Mouse (Mus musculus): ENCODE results near the gene Dad1. TPM values are rescaled to one million over a fixed set of nuclear protein-coding genes. Genes with fewer than 3 reads are reported as not detected.
A peak's percentile ranks its signal among the peaks of the same experiment; 100 is the strongest.

Gene Dad1
- polyA plus RNA-seq, 1 experiment from 2014 or later, result 442 TPM

DNA sequence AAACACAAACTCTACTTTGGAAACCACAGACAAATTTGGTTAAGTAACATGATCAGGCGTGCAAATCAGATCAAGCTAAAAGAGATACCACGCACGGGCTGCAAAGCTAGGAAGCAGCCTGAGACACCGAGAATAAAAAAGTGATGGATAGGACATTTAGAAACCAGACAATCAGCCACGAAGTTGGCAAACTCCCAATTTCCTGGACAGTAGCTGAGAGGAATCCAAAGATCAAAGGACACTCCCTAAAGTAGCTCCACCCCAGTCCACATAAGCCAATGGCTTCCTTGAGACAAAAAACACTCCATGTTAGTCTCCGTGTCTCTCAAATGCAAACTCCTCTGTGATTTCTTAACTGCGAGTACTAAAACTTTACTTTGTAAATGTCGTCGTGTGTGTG is 4.6 kb downstream of the Dad1 start:
- H3K27ac ChIP-seq (replicated peaks in 1 of 2; ENCODE audit: control insufficient read depth in 1 of 2, insufficient read depth in 1 of 2, low read depth in 2 of 2, low read length in 2 of 2), result no peak overlapping the region
- no peak overlapping the region for H3K9ac ChIP-seq (ENCODE audit: low read length)
- H3K36me3 ChIP-seq (ENCODE audit: control insufficient read depth, insufficient read depth, low read length), result peaks cover 39% of the 10 kb centered on the region
- no peaks in the 10 kb centered on the region for H3K9me3 ChIP-seq (ENCODE audit: control insufficient read depth, low read length)
- 69% methylated on average over 9 of the region's 9 CpGs for WGBS
- no peak overlapping the region for H3K4me2 ChIP-seq (ENCODE audit: low read length)
- no peak overlapping the region for H3K4me3 ChIP-seq (ENCODE audit: control insufficient read depth in 1 of 2, insufficient read depth in 1 of 2, low read depth in 1 of 2, low read length in 2 of 2)
- peaks cover 6 to 19% of the 10 kb centered on the region in 2 experiments; a peak in 3 of 4 replicates for H3K4me1 ChIP-seq (ENCODE audit: control insufficient read depth in 2 of 2, insufficient read depth in 2 of 2, low read length in 2 of 2)
- ATAC-seq (ENCODE audit: insufficient number of reproducible peaks, insufficient read depth, low FRiP score, low read depth), result no peak
- H3K27me3 ChIP-seq (ENCODE audit: control insufficient read depth, insufficient read depth, low read length), result no peaks in the 10 kb centered on the region

DNA sequence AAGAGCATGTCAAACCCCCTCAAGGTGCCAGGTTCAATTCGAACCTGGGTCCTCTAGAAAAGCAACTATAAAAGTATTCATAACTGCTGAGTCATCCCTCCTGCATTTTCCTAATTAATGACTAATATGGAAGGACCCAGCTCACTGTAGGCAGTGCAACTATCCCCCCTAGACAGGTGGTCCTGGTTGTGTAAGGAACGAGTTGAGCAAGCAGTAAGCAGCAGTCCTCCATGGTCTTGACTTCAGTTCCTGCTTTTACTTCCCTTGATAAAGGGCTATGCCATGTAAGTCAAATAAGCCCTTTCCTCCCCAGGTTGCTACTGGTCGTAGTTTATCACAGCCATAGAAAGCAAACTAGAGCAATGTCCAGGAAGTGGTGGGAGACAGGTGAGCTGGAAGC is 7.7 kb downstream of the Dad1 start:
- H3K27me3 ChIP-seq (ENCODE audit: control insufficient read depth, insufficient read depth, low read length), result no peaks in the 10 kb centered on the region
- no peak overlapping the region for H3K9ac ChIP-seq (ENCODE audit: low read length)
- no peak overlapping the region for H3K4me3 ChIP-seq (ENCODE audit: control insufficient read depth in 1 of 2, insufficient read depth in 1 of 2, low read depth in 1 of 2, low read length in 2 of 2)
- ATAC-seq (ENCODE audit: insufficient number of reproducible peaks, insufficient read depth, low FRiP score, low read depth), result no peak
- no peaks in the 10 kb centered on the region for H3K9me3 ChIP-seq (ENCODE audit: control insufficient read depth, low read length)
- H3K4me1 ChIP-seq (ENCODE audit: control insufficient read depth in 2 of 2, insufficient read depth in 2 of 2, low read length in 2 of 2), result peaks cover 4 to 6% of the 10 kb centered on the region in 2 experiments; a peak in 2 of 4 replicates
- 82% methylated on average over 3 of the region's 3 CpGs for WGBS
- no peak overlapping the region for H3K4me2 ChIP-seq (ENCODE audit: low read length)
- H3K36me3 ChIP-seq (ENCODE audit: control insufficient read depth, insufficient read depth, low read length), result peaks cover 58% of the 10 kb centered on the region
- no peak overlapping the region for H3K27ac ChIP-seq (replicated peaks in 1 of 2; ENCODE audit: control insufficient read depth in 1 of 2, insufficient read depth in 1 of 2, low read depth in 2 of 2, low read length in 2 of 2)

DNA sequence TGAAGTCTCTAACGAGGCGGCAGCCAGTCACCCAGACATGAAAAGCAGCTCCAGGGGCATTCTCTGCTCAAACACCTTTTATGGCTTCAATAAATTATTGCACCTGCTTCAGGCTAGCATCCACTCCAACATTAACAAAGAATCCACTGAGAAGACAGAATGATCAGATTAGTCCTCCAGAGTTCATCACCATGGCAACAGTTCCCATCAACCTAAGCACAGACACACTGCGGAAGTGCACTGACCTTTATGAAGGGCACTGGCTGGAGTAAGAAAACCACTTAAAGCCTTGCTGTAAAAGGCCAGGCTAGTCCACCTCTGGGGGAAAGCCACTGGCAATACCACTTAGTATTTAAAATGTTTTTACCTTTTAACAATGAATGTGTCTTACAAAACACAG is 9.7 kb downstream of the Dad1 start:
- peaks cover 77% of the 10 kb centered on the region for H3K36me3 ChIP-seq (ENCODE audit: control insufficient read depth, insufficient read depth, low read length)
- H3K9me3 ChIP-seq (ENCODE audit: control insufficient read depth, low read length), result no peaks in the 10 kb centered on the region
- H3K27me3 ChIP-seq (ENCODE audit: control insufficient read depth, insufficient read depth, low read length), result no peaks in the 10 kb centered on the region
- WGBS, result 53% methylated on average over 3 of the region's 3 CpGs
- no peak overlapping the region; the same call in 1 of the 2 replicates for H3K9ac ChIP-seq (ENCODE audit: low read length)
- peak overlapping the region; percentile 17 to 63; a peak in 2 of 4 replicates for H3K27ac ChIP-seq (replicated peaks in 1 of 2; ENCODE audit: control insufficient read depth in 1 of 2, insufficient read depth in 1 of 2, low read depth in 2 of 2, low read length in 2 of 2)
- H3K4me2 ChIP-seq (ENCODE audit: low read length), result no peak overlapping the region
- peaks cover 3 to 7% of the 10 kb centered on the region in 2 experiments; a peak in 1 of 4 replicates for H3K4me1 ChIP-seq (ENCODE audit: control insufficient read depth in 2 of 2, insufficient read depth in 2 of 2, low read length in 2 of 2)
- H3K4me3 ChIP-seq (ENCODE audit: control insufficient read depth in 1 of 2, insufficient read depth in 1 of 2, low read depth in 1 of 2, low read length in 2 of 2), result no peak overlapping the region
- no peak for ATAC-seq (ENCODE audit: insufficient number of reproducible peaks, insufficient read depth, low FRiP score, low read depth)

DNA sequence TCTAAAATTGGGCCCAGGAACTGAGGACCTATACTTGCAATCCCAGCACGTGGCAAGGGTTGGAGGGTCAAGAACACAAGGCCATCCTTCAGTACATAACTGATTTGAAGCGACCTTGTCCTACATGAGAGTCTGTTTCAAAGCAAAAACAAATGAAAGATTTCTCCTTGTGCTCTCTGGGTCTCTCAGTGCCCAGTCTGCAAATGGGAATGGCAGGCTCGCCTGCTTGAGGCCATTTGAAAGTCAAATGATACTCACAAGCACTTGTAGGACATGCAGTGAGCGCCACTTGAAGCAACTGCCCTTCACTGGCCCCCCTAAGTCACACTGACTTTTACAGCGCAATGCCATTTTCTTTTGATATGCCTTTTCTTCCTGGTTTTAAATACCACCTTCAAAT is 13.4 kb downstream of the Dad1 start:
- Histone ChIP-seq H3K4me2 (ENCODE audit: low read length) (no peak overlapping the region), H3K9me3 (ENCODE audit: control insufficient read depth, low read length) (no peaks in the 10 kb centered on the region), H3K4me3 (ENCODE audit: control insufficient read depth in 1 of 2, insufficient read depth in 1 of 2, low read depth in 1 of 2, low read length in 2 of 2) (no peak overlapping the region), H3K36me3 (ENCODE audit: control insufficient read depth, insufficient read depth, low read length) (peaks cover 57% of the 10 kb centered on the region), H3K4me1 (ENCODE audit: control insufficient read depth in 2 of 2, insufficient read depth in 2 of 2, low read length in 2 of 2) (peaks cover 3 to 4% of the 10 kb centered on the region in 2 experiments; a peak in 1 of 4 replicates), H3K27me3 (ENCODE audit: control insufficient read depth, insufficient read depth, low read length) (no peaks in the 10 kb centered on the region), H3K9ac (ENCODE audit: low read length) (0 out of 2 replicates have a peak overlapping the region, but pooled peaks have one; percentile 2), H3K27ac (replicated peaks in 1 of 2; ENCODE audit: control insufficient read depth in 1 of 2, insufficient read depth in 1 of 2, low read depth in 2 of 2, low read length in 2 of 2) (peak overlapping the region; percentile 49 to 66)
- 52% methylated on average over 5 of the region's 5 CpGs for WGBS
- ATAC-seq (ENCODE audit: insufficient number of reproducible peaks, insufficient read depth, low FRiP score, low read depth), result no peak

DNA sequence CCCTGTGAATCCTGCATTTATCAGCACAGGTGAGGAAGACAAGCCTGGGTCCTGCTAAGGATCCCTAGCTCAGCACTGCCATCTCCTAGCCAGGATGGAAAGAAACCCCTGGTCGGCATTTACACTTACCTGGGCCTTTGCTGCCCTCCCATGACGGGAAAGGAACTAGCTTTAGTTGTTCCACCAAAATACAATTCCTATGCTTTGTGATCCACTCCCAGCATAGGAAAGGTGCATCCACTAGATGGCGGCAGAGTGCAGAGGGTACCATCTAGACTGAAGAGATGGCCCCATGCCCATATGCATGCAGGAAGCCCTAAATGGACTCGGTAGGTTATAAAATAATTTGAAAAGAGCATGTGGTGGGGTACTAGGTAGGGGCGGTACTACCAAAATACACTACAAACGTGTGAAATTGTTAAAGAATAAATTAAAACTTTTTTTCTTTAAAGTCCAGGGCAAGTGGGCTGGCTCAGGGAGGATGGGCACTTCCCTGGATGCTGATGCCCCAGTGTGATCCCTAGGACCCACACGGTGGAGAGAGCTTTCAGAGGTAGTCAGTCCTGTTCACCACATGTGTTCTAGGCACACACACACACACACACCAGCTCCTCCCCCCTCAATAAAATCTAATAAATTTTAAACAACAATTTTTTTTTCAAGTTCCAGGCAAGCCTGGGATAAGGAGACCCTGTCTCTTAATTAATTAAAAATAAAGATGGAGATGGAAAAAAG is 14.7 kb downstream of the Dad1 start:
- 14% methylated on average over 7 of the region's 7 CpGs for WGBS
- H3K4me1 ChIP-seq (ENCODE audit: control insufficient read depth in 2 of 2, insufficient read depth in 2 of 2, low read length in 2 of 2), result peaks cover 12 to 13% of the 10 kb centered on the region in 2 experiments
- no peaks in the 10 kb centered on the region for H3K27me3 ChIP-seq (ENCODE audit: control insufficient read depth, insufficient read depth, low read length)
- peaks cover 59% of the 10 kb centered on the region for H3K36me3 ChIP-seq (ENCODE audit: control insufficient read depth, insufficient read depth, low read length)
- no peak overlapping the region for H3K4me3 ChIP-seq (ENCODE audit: control insufficient read depth in 1 of 2, insufficient read depth in 1 of 2, low read depth in 1 of 2, low read length in 2 of 2)
- 0 out of 2 replicates have a peak, but pooled peaks have one; percentile 11 for ATAC-seq (ENCODE audit: insufficient number of reproducible peaks, insufficient read depth, low FRiP score, low read depth)
- H3K4me2 ChIP-seq (ENCODE audit: low read length), result no peak overlapping the region
- no peak overlapping the region for H3K27ac ChIP-seq (replicated peaks in 1 of 2; ENCODE audit: control insufficient read depth in 1 of 2, insufficient read depth in 1 of 2, low read depth in 2 of 2, low read length in 2 of 2)
- H3K9me3 ChIP-seq (ENCODE audit: control insufficient read depth, low read length), result no peaks in the 10 kb centered on the region
- no peak overlapping the region for H3K9ac ChIP-seq (ENCODE audit: low read length)

DNA sequence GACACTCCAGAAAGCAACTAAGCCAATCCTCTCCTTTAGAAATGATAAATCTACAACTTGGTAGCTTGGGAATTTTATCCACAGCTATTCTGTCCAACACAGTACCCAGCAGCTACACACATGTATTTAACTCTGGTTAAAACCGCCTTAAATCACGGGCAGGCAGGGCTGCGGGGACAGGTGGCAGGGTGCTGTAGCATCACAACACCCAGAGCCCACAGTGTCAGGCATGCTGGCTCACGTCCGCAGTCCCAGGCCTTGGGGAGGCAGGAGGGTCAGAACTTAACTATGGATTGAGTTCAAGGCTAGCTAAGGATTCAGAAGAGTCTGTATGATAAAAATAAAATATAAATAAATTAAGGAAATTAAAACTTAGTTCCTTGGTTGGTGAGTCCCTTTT is 17.0 kb downstream of the Dad1 start:
- no peak overlapping the region for H3K27ac ChIP-seq (replicated peaks in 1 of 2; ENCODE audit: control insufficient read depth in 1 of 2, insufficient read depth in 1 of 2, low read depth in 2 of 2, low read length in 2 of 2)
- no peak for ATAC-seq (ENCODE audit: insufficient number of reproducible peaks, insufficient read depth, low FRiP score, low read depth)
- H3K4me3 ChIP-seq (ENCODE audit: control insufficient read depth in 1 of 2, insufficient read depth in 1 of 2, low read depth in 1 of 2, low read length in 2 of 2), result no peak overlapping the region
- 87% methylated on average over 5 of the region's 5 CpGs for WGBS
- no peak overlapping the region for H3K4me2 ChIP-seq (ENCODE audit: low read length)
- H3K36me3 ChIP-seq (ENCODE audit: control insufficient read depth, insufficient read depth, low read length), result peaks cover 46% of the 10 kb centered on the region
- H3K9me3 ChIP-seq (ENCODE audit: control insufficient read depth, low read length), result no peaks in the 10 kb centered on the region
- no peaks in the 10 kb centered on the region for H3K27me3 ChIP-seq (ENCODE audit: control insufficient read depth, insufficient read depth, low read length)
- no peak overlapping the region for H3K9ac ChIP-seq (ENCODE audit: low read length)
- peaks cover 27 to 34% of the 10 kb centered on the region in 2 experiments for H3K4me1 ChIP-seq (ENCODE audit: control insufficient read depth in 2 of 2, insufficient read depth in 2 of 2, low read length in 2 of 2)

DNA sequence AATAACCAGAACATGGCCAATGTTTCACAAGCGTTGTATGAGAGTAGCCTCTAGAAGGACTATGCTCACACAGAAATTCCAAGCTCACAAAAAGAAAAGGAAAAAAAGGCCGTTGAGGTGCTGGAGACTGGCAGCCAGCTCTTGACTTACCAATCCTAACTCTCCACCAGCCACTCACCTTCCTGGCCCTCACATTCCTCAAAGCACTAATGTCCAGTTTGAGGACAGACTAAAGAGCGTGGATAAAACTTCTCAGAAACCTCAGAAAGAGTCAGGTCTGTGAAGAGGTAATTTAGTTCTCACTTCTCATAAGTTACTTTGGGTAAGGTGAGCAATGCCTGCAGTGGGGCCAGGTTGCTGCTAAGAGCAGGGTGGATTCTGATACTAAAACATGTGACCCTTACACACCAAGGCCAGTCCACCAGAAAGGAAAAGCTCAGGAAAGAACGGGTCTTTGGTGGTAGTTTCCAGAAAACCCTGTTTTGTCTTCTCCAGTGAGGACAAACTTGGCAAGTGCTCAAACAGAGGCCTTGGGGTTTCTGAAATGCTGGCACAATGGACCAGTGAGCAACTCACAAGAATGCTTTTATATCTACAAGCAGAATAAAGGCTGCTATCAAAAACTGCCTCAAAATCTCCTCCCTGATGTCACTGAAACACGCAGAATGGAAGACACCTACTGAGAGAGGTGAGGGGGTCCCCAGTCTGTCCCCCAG is 17.9 kb downstream of the Dad1 start:
- Histone ChIP-seq H3K4me2 (ENCODE audit: low read length) (no peak overlapping the region), H3K9ac (ENCODE audit: low read length) (no peak overlapping the region), H3K4me3 (ENCODE audit: control insufficient read depth in 1 of 2, insufficient read depth in 1 of 2, low read depth in 1 of 2, low read length in 2 of 2) (no peak overlapping the region), H3K27me3 (ENCODE audit: control insufficient read depth, insufficient read depth, low read length) (no peaks in the 10 kb centered on the region), H3K9me3 (ENCODE audit: control insufficient read depth, low read length) (no peaks in the 10 kb centered on the region), H3K27ac (replicated peaks in 1 of 2; ENCODE audit: control insufficient read depth in 1 of 2, insufficient read depth in 1 of 2, low read depth in 2 of 2, low read length in 2 of 2) (no peak overlapping the region), H3K4me1 (ENCODE audit: control insufficient read depth in 2 of 2, insufficient read depth in 2 of 2, low read length in 2 of 2) (peaks cover 31 to 38% of the 10 kb centered on the region in 2 experiments), H3K36me3 (ENCODE audit: control insufficient read depth, insufficient read depth, low read length) (peaks cover 37% of the 10 kb centered on the region)
- ATAC-seq (ENCODE audit: insufficient number of reproducible peaks, insufficient read depth, low FRiP score, low read depth), result no peak
- WGBS, result 74% methylated on average over 5 of the region's 5 CpGs

Data from heart, embryonic 14.5 days (tissue).